Mouse (Mus musculus): ENCODE measurements around the gene Lin28b. TPM values are rescaled to one million over a fixed set of nuclear protein-coding genes. Genes with fewer than 3 reads are reported as not detected.
"Not testable (repeated sequence)": the region's sequence is repeated elsewhere in the genome, so short reads cannot be mapped to it uniquely, and the experiment has no call there.

The Lin28b gene
- polyA plus RNA-seq, 1 experiment from 2014 or later = 0.07 TPM

- no peak for DNase-seq (ENCODE audit: low spot score)
- no peak overlapping the region for H3K9ac ChIP-seq (ENCODE audit: low read length)
- no peaks in the 10 kb centered on the region for H3K4me1 ChIP-seq (replicated peaks; ENCODE audit: control insufficient read depth, insufficient read depth)
- H3K36me3 ChIP-seq (ENCODE audit: control insufficient read depth, insufficient read depth, low read length) = no peaks in the 10 kb centered on the region
- TF ChIP-seq EP300 (optimal IDR thresholded peaks at IDR 0.05) = no peak
- peak; percentile 21; the same call in 1 of the 2 replicates for TF ChIP-seq CTCF (IDR thresholded peaks at IDR 0.05; ENCODE audit: low read depth)
- H3K9me3 ChIP-seq (ENCODE audit: control insufficient read depth, low read length) = no peaks in the 10 kb centered on the region
- WGBS = 85% methylated on average over 17 of the region's 17 CpGs
- no peak overlapping the region for H3K27ac ChIP-seq (replicated peaks)
- H3K4me3 ChIP-seq (ENCODE audit: low read depth, low read length) = no peak overlapping the region
- no peak for ATAC-seq (ENCODE audit: low FRiP score, low TSS enrichment)
- H3K4me2 ChIP-seq (replicated peaks; ENCODE audit: low read depth) = no peak overlapping the region
- no peaks in the 10 kb centered on the region for H3K27me3 ChIP-seq (ENCODE audit: control insufficient read depth, insufficient read depth, low read length)
These were observed 119.0 kb downstream of the Lin28b start for GRCm38 (mm10) chr10:45366987-45367705.

- Histone ChIP-seq H3K36me3 (ENCODE audit: control insufficient read depth, insufficient read depth, low read length) (no peaks in the 10 kb centered on the region), H3K9ac (ENCODE audit: low read length) (no peak overlapping the region), H3K27me3 (ENCODE audit: control insufficient read depth, insufficient read depth, low read length) (no peaks in the 10 kb centered on the region), H3K9me3 (ENCODE audit: control insufficient read depth, low read length) (no peaks in the 10 kb centered on the region), H3K4me2 (replicated peaks; ENCODE audit: low read depth) (no peak overlapping the region), H3K4me1 (replicated peaks; ENCODE audit: control insufficient read depth, insufficient read depth) (no peaks in the 10 kb centered on the region), H3K27ac (replicated peaks) (no peak overlapping the region), H3K4me3 (ENCODE audit: low read depth, low read length) (no peak overlapping the region)
- no peak for ATAC-seq (ENCODE audit: low FRiP score, low TSS enrichment)
- TF ChIP-seq EP300 (optimal IDR thresholded peaks at IDR 0.05) (no peak), CTCF (IDR thresholded peaks at IDR 0.05; ENCODE audit: low read depth) (no peak)
- 32% methylated on average over 5 of the region's 5 CpGs for WGBS
- DNase-seq (ENCODE audit: low spot score) = no peak
These were observed 122.8 kb downstream of the Lin28b start for GRCm38 (mm10) chr10:45363396-45363795.

GRCm38 (mm10) chr10:45356091-45356490 is 130.1 kb downstream of the Lin28b start:
- H3K9me3 ChIP-seq (ENCODE audit: control insufficient read depth, low read length) = no peaks in the 10 kb centered on the region
- DNase-seq (ENCODE audit: low spot score) = no peak
- ATAC-seq (ENCODE audit: low FRiP score, low TSS enrichment) = no peak
- TF ChIP-seq EP300 (optimal IDR thresholded peaks at IDR 0.05) = no peak
- TF ChIP-seq CTCF (IDR thresholded peaks at IDR 0.05; ENCODE audit: low read depth) = no peak
- H3K9ac ChIP-seq (ENCODE audit: low read length) = no peak overlapping the region
- no peaks in the 10 kb centered on the region for H3K4me1 ChIP-seq (replicated peaks; ENCODE audit: control insufficient read depth, insufficient read depth)
- H3K4me2 ChIP-seq (replicated peaks; ENCODE audit: low read depth) = no peak overlapping the region
- H3K36me3 ChIP-seq (ENCODE audit: control insufficient read depth, insufficient read depth, low read length) = no peaks in the 10 kb centered on the region
- no peaks in the 10 kb centered on the region for H3K27me3 ChIP-seq (ENCODE audit: control insufficient read depth, insufficient read depth, low read length)
- 86% methylated on average over 6 of the region's 6 CpGs for WGBS
- H3K27ac ChIP-seq (replicated peaks) = no peak overlapping the region
- H3K4me3 ChIP-seq (ENCODE audit: low read depth, low read length) = no peak overlapping the region

- H3K4me3 ChIP-seq (ENCODE audit: low read depth, low read length); H3K4me1 ChIP-seq (replicated peaks; ENCODE audit: control insufficient read depth, insufficient read depth); H3K36me3 ChIP-seq (ENCODE audit: control insufficient read depth, insufficient read depth, low read length); ATAC-seq (ENCODE audit: low FRiP score, low TSS enrichment); H3K27ac ChIP-seq (replicated peaks); H3K9me3 ChIP-seq (ENCODE audit: control insufficient read depth, low read length); H3K27me3 ChIP-seq (ENCODE audit: control insufficient read depth, insufficient read depth, low read length); DNase-seq (ENCODE audit: low spot score); H3K4me2 ChIP-seq (replicated peaks; ENCODE audit: low read depth); H3K9ac ChIP-seq (ENCODE audit: low read length): not testable (repeated sequence)
- peak; percentile 33 for TF ChIP-seq CTCF (IDR thresholded peaks at IDR 0.05; ENCODE audit: low read depth)
- 86% methylated on average over 3 of the region's 3 CpGs for WGBS
These were observed 138.1 kb downstream of the Lin28b start for GRCm38 (mm10) chr10:45348143-45348542.

- Histone ChIP-seq H3K9ac (ENCODE audit: low read length) (no peak overlapping the region), H3K9me3 (ENCODE audit: control insufficient read depth, low read length) (no peaks in the 10 kb centered on the region), H3K27ac (replicated peaks) (no peak overlapping the region), H3K36me3 (ENCODE audit: control insufficient read depth, insufficient read depth, low read length) (no peaks in the 10 kb centered on the region), H3K4me2 (replicated peaks; ENCODE audit: low read depth) (no peak overlapping the region), H3K4me1 (replicated peaks; ENCODE audit: control insufficient read depth, insufficient read depth) (no peaks in the 10 kb centered on the region), H3K27me3 (ENCODE audit: control insufficient read depth, insufficient read depth, low read length) (no peaks in the 10 kb centered on the region), H3K4me3 (ENCODE audit: low read depth, low read length) (no peak overlapping the region)
- WGBS = 85% methylated on average over 9 of the region's 9 CpGs
- no peak for TF ChIP-seq EP300 (optimal IDR thresholded peaks at IDR 0.05)
- TF ChIP-seq CTCF (IDR thresholded peaks at IDR 0.05; ENCODE audit: low read depth) = no peak
- DNase-seq (ENCODE audit: low spot score) (no peak), ATAC-seq (ENCODE audit: low FRiP score, low TSS enrichment) (no peak)
These were observed 141.0 kb downstream of the Lin28b start for GRCm38 (mm10) chr10:45345217-45345616.

GRCm38 (mm10) chr10:45344381-45344780 is 141.8 kb downstream of the Lin28b start:
- H3K4me1 ChIP-seq (replicated peaks; ENCODE audit: control insufficient read depth, insufficient read depth) = no peaks in the 10 kb centered on the region

More at GRCm38 (mm10) chr10:45344381-45344780, 141.8 kb downstream of the Lin28b start:
- no peak for DNase-seq (ENCODE audit: low spot score)
- Histone ChIP-seq H3K9ac (ENCODE audit: low read length) (no peak overlapping the region), H3K36me3 (ENCODE audit: control insufficient read depth, insufficient read depth, low read length) (no peaks in the 10 kb centered on the region), H3K27me3 (ENCODE audit: control insufficient read depth, insufficient read depth, low read length) (no peaks in the 10 kb centered on the region), H3K4me3 (ENCODE audit: low read depth, low read length) (no peak overlapping the region), H3K27ac (replicated peaks) (no peak overlapping the region), H3K4me2 (replicated peaks; ENCODE audit: low read depth) (no peak overlapping the region), H3K9me3 (ENCODE audit: control insufficient read depth, low read length) (no peaks in the 10 kb centered on the region)
- ATAC-seq (ENCODE audit: low FRiP score, low TSS enrichment) = no peak
- peak; percentile 42 for TF ChIP-seq CTCF (IDR thresholded peaks at IDR 0.05; ENCODE audit: low read depth)
- no peak for TF ChIP-seq EP300 (optimal IDR thresholded peaks at IDR 0.05)
- 84% methylated on average over 4 of the region's 4 CpGs for whole genome bisulfite sequencing

All from stomach, postnatal 0 days (tissue).